Mouse (Mus musculus) hindbrain, postnatal 0 days (tissue): ENCODE results near the gene Synm. TPM values are rescaled to one million over a fixed set of nuclear protein-coding genes. Genes with fewer than 3 reads are reported as not detected.
A peak's percentile ranks its signal among the peaks of the same experiment; 100 is the strongest.

Experiments used
- ATAC-seq: fragments of 200-750 bp; cut with Nextera tagmentation; 2 replicates; pipeline ENCODE4 v1.8.0; 2017; ENCODE audit warnings: mild to moderate bottlenecking, moderate TSS enrichment, moderate library complexity
- DNase-seq: peaks from one replicate; pipeline ENCODE4 v3.0.0-alpha.2; 2015; ENCODE audit warnings: low spot score
- H3K27ac ChIP-seq: fragments of 300-500 bp; sonication (generic); 2 replicates; pipeline ENCODE4 v1.5.1; 2014; ENCODE audit warnings: mild to moderate bottlenecking
- H3K27me3 ChIP-seq: fragments of 300-500 bp; sonication (generic); 2 replicates; pipeline ENCODE4 v1.6.1; 2014; ENCODE audit warnings: low read length, mixed read lengths; ENCODE audit not compliant: insufficient read depth
- H3K36me3 ChIP-seq: fragments of 300-500 bp; sonication (generic); 2 replicates; pipeline ENCODE4 v1.6.1; 2014; ENCODE audit warnings: low read length, mixed read lengths; ENCODE audit not compliant: insufficient read depth
- H3K4me1 ChIP-seq: fragments of 300-500 bp; sonication (generic); 2 replicates; pipeline ENCODE4 v1.6.1; 2014; ENCODE audit warnings: antibody characterized with exemption, low read length, mixed read lengths; ENCODE audit not compliant: insufficient read depth
- H3K4me2 ChIP-seq: fragments of 300-500 bp; sonication (generic); 2 replicates; pipeline ENCODE4 v1.6.1; 2014; ENCODE audit warnings: low read depth, mild to moderate bottlenecking, low read length, moderate library complexity, mixed read lengths
- H3K4me3 ChIP-seq: fragments of 300-500 bp; sonication (generic); 2 replicates; pipeline ENCODE4 v1.5.1; 2014; ENCODE audit warnings: low read length
- H3K9ac ChIP-seq: fragments of 300-500 bp; sonication (generic); replicated peaks from 2 replicates; pipeline ENCODE4 v1.6.1; 2014; ENCODE audit warnings: mild to moderate bottlenecking, low read length, moderate library complexity, mixed read lengths
- H3K9me3 ChIP-seq: fragments of 300-500 bp; sonication (generic); 2 replicates; pipeline ENCODE4 v1.6.1; 2016; ENCODE audit warnings: low read length, mixed read lengths
- CTCF ChIP-seq: IDR thresholded peaks from 2 replicates; pipeline ENCODE4 v1.5.1; 2016; ENCODE audit warnings: antibody characterized with exemption, control low read depth, low read depth
- WGBS: fragments of 180-500 bp; shearing (Covaris S2); extraction: QIAGEN DNeasy Blood & Tissue Kit; methylation state at CpG from one replicate; pipeline ENCODE4 v1.1.7; 2014; 5-methylcytosine and 5-hydroxymethylcytosine counted together
- polyA plus RNA-seq: library from polyadenylated mRNA; unstranded; fragments of >200 nt; fragmentation: Nextera tagmentation; extraction: Ambion mirVana; gene quantifications from 2 replicates; pipeline ENCODE4 v1.2.1, GENCODE M21; 2015
- total RNA-seq: library from RNA; depleted of rRNA; stranded (reverse); fragments of >200 nt; gene quantifications from 2 replicates; pipeline ENCODE4 v1.2.3, GENCODE M21; 2014

Synm gene
- total and polyA plus RNA-seq, 2 experiments from 2014 or later = 5.8 to 6.4 TPM

- Histone ChIP-seq H3K27me3 (no peaks in the 10 kb centered on the region), H3K4me1 (no peaks in the 10 kb centered on the region), H3K9me3 (no peaks in the 10 kb centered on the region), H3K36me3 (no peaks in the 10 kb centered on the region), H3K4me3 (no peak overlapping the region), H3K9ac (no peak overlapping the region), H3K4me2 (no peak overlapping the region), H3K27ac (no peak overlapping the region)
- no peak for TF ChIP-seq CTCF
- ATAC-seq (no peak), DNase-seq (no peak)
- 92% methylated on average over 5 of the region's 5 CpGs for WGBS
Observed at GRCm38 (mm10) chr7:67769487-67769886, 9.9 kb upstream of the Synm start.

GRCm38 (mm10) chr7:67768125-67768524, 8.6 kb upstream of the Synm start:
- H3K4me3 ChIP-seq = no peak overlapping the region
- no peaks in the 10 kb centered on the region for H3K4me1 ChIP-seq
- WGBS = 78% methylated on average over 3 of the region's 3 CpGs
- no peak overlapping the region for H3K27ac ChIP-seq
- H3K9me3 ChIP-seq = no peaks in the 10 kb centered on the region
- H3K36me3 ChIP-seq = no peaks in the 10 kb centered on the region
- ATAC-seq = no peak
- TF ChIP-seq CTCF = no peak
- H3K9ac ChIP-seq = no peak overlapping the region
- no peak for DNase-seq
- no peaks in the 10 kb centered on the region for H3K27me3 ChIP-seq
- H3K4me2 ChIP-seq = no peak overlapping the region

GRCm38 (mm10) chr7:67763625-67764024, 4.1 kb upstream of the Synm start:
- Histone ChIP-seq H3K4me1 (no peaks in the 10 kb centered on the region), H3K9me3 (no peaks in the 10 kb centered on the region), H3K27ac (no peak overlapping the region), H3K4me2 (no peak overlapping the region), H3K4me3 (no peak overlapping the region), H3K9ac (no peak overlapping the region), H3K36me3 (no peaks in the 10 kb centered on the region), H3K27me3 (no peaks in the 10 kb centered on the region)
- ATAC-seq (no peak), DNase-seq (no peak)
- 70% methylated on average over 3 of the region's 3 CpGs for WGBS
- TF ChIP-seq CTCF = no peak

- ATAC-seq (peak; percentile 81), DNase-seq (peak; percentile 76)
- no peak for TF ChIP-seq CTCF
- Histone ChIP-seq H3K4me2 (peak overlapping the region; percentile 76), H3K9me3 (no peaks in the 10 kb centered on the region), H3K4me3 (peak overlapping the region; percentile 55), H3K36me3 (no peaks in the 10 kb centered on the region), H3K9ac (peak overlapping the region; percentile 57), H3K27ac (peak overlapping the region; percentile 72), H3K4me1 (no peaks in the 10 kb centered on the region), H3K27me3 (no peaks in the 10 kb centered on the region)
- WGBS = under 1% methylated on average over 77 of the region's 92 CpGs
Observed at GRCm38 (mm10) chr7:67758858-67759628, 499 bp downstream of the Synm start.

- Histone ChIP-seq H3K9me3 (no peaks in the 10 kb centered on the region), H3K4me3 (peak overlapping the region; percentile 55), H3K27me3 (no peaks in the 10 kb centered on the region), H3K9ac (peak overlapping the region; percentile 57), H3K4me2 (peak overlapping the region; percentile 76), H3K36me3 (no peaks in the 10 kb centered on the region), H3K4me1 (no peaks in the 10 kb centered on the region), H3K27ac (peak overlapping the region; percentile 72)
- 0 out of 2 replicates have a peak, but pooled peaks have one; percentile 0 for ATAC-seq
- DNase-seq = peak; percentile 10
- 2% methylated on average over 19 of the region's 19 CpGs for WGBS
- no peak for TF ChIP-seq CTCF
Observed at GRCm38 (mm10) chr7:67758506-67758857, 1.1 kb downstream of the Synm start.

GRCm38 (mm10) chr7:67756636-67757035, 2.9 kb downstream of the Synm start:
- H3K27ac ChIP-seq = no peak overlapping the region
- DNase-seq = no peak
- H3K4me2 ChIP-seq = no peak overlapping the region
- H3K4me3 ChIP-seq = no peak overlapping the region
- TF ChIP-seq CTCF = no peak
- H3K36me3 ChIP-seq = no peaks in the 10 kb centered on the region
- H3K4me1 ChIP-seq = no peaks in the 10 kb centered on the region
- WGBS = 86% methylated on average over 5 of the region's 5 CpGs
- H3K9me3 ChIP-seq = no peaks in the 10 kb centered on the region
- no peaks in the 10 kb centered on the region for H3K27me3 ChIP-seq
- ATAC-seq = no peak
- no peak overlapping the region for H3K9ac ChIP-seq

GRCm38 (mm10) chr7:67755366-67755765, 4.2 kb downstream of the Synm start:
- Histone ChIP-seq H3K9me3 (no peaks in the 10 kb centered on the region), H3K4me2 (no peak overlapping the region), H3K4me3 (no peak overlapping the region), H3K36me3 (no peaks in the 10 kb centered on the region), H3K4me1 (no peaks in the 10 kb centered on the region), H3K9ac (no peak overlapping the region), H3K27me3 (no peaks in the 10 kb centered on the region), H3K27ac (no peak overlapping the region)
- TF ChIP-seq CTCF = no peak
- 88% methylated on average over 7 of the region's 7 CpGs for WGBS
- DNase-seq = no peak
- ATAC-seq = no peak
